Mouse (Mus musculus) liver, postnatal 0 days (tissue): ENCODE measurements at regions not wholly inside any gene's neighbourhood (a gene's known extent, or its start where the extent isn't known, plus 50 kb on each side); places are given as distances from the start of the nearest gene placed in this dataset.

ENCODE experiments used
- CTCF ChIP-seq: sonication (generic); IDR thresholded peaks from 2 replicates; pipeline ENCODE4 v1.5.1; 2016; ENCODE audit warnings: antibody characterized with exemption, low read depth
- EP300 ChIP-seq: IDR thresholded peaks from 2 replicates; pipeline ENCODE4 v1.6.1; 2016; ENCODE audit warnings: antibody characterized with exemption, low read depth, mild to moderate bottlenecking

- no peak for TF ChIP-seq CTCF
- TF ChIP-seq EP300, result no peak
These were observed 147.8 kb downstream of the Mtx2 start for GRCm38 (mm10) chr2:74973386-74973785.
